Mouse (Mus musculus) testis, adult 2 months (tissue): ENCODE measurements around the gene Fndc7. TPM values are rescaled to one million over a fixed set of nuclear protein-coding genes. Genes with fewer than 3 reads are reported as not detected.
"Not testable (repeated sequence)": the region's sequence is repeated elsewhere in the genome, so short reads cannot be mapped to it uniquely, and the experiment has no call there.

Source experiments
- H3K27ac ChIP-seq: fragments of 200-500 bp; 2 replicates; pipeline ENCODE4 v1.5.1; 2012; ENCODE audit warnings: low read depth, low read length; ENCODE audit not compliant: control insufficient read depth, insufficient read depth
- H3K27me3 ChIP-seq: fragments of 200-500 bp; 2 replicates; pipeline ENCODE4 v1.6.1; 2012; ENCODE audit warnings: mild to moderate bottlenecking, low read length, moderate library complexity; ENCODE audit not compliant: control insufficient read depth, insufficient read depth
- H3K36me3 ChIP-seq: fragments of 200-500 bp; 2 replicates; pipeline ENCODE4 v1.6.1; 2012; ENCODE audit warnings: mild to moderate bottlenecking, low read length; ENCODE audit not compliant: control insufficient read depth, insufficient read depth
- H3K4me1 ChIP-seq: fragments of 200-500 bp; 2 replicates; pipeline ENCODE4 v1.6.1; 2012; ENCODE audit warnings: low read length; ENCODE audit not compliant: control insufficient read depth, insufficient read depth
- H3K4me3 ChIP-seq: fragments of 200-500 bp; 2 replicates; pipeline ENCODE4 v1.5.1; 2012; ENCODE audit warnings: low read depth, mild to moderate bottlenecking, low read length, moderate library complexity, mixed read lengths; ENCODE audit not compliant: control insufficient read depth
- CTCF ChIP-seq: fragments of 200-500 bp; IDR thresholded peaks from 2 replicates; pipeline ENCODE4 v1.5.1; 2012; ENCODE audit warnings: low read depth, mild to moderate bottlenecking, inconsistent platforms, low read length, moderate library complexity; ENCODE audit not compliant: control insufficient read depth, insufficient read depth, insufficient replicate concordance
- POLR2A ChIP-seq: fragments of 200-500 bp; IDR thresholded peaks from 2 replicates; pipeline ENCODE4 v1.6.1; 2012; ENCODE audit warnings: low read depth, mild to moderate bottlenecking, inconsistent platforms, low read length, moderate library complexity; ENCODE audit not compliant: control insufficient read depth
- polyA plus RNA-seq: library from polyadenylated mRNA; depleted of rRNA; stranded (reverse); fragments of >200 nt; gene quantifications from 2 replicates; pipeline ENCODE4 v1.2.3, GENCODE M21; 2012

The Fndc7 gene
- polyA plus RNA-seq, 1 experiment: 0.53 TPM

GRCm38 (mm10) chr3:108886934-108887617 lies 2.7 kb downstream of the Fndc7 start:
- Histone ChIP-seq H3K27ac (no peak overlapping the region), H3K4me1 (no peaks in the 10 kb centered on the region), H3K27me3 (no peaks in the 10 kb centered on the region), H3K4me3 (no peak overlapping the region), H3K36me3 (no peaks in the 10 kb centered on the region)
- TF ChIP-seq POLR2A: no peak
- TF ChIP-seq CTCF: no peak

- peaks cover 7% of the 10 kb centered on the region for H3K4me1 ChIP-seq
- H3K36me3 ChIP-seq: no peaks in the 10 kb centered on the region
- no peak overlapping the region for H3K4me3 ChIP-seq
- TF ChIP-seq CTCF: no peak
- TF ChIP-seq POLR2A: peak; percentile 43
- peak overlapping the region; percentile 57; the same call in 1 of the 2 replicates for H3K27ac ChIP-seq
- no peaks in the 10 kb centered on the region for H3K27me3 ChIP-seq
Observed at GRCm38 (mm10) chr3:108885686-108886530, 3.9 kb downstream of the Fndc7 start.

DNA sequence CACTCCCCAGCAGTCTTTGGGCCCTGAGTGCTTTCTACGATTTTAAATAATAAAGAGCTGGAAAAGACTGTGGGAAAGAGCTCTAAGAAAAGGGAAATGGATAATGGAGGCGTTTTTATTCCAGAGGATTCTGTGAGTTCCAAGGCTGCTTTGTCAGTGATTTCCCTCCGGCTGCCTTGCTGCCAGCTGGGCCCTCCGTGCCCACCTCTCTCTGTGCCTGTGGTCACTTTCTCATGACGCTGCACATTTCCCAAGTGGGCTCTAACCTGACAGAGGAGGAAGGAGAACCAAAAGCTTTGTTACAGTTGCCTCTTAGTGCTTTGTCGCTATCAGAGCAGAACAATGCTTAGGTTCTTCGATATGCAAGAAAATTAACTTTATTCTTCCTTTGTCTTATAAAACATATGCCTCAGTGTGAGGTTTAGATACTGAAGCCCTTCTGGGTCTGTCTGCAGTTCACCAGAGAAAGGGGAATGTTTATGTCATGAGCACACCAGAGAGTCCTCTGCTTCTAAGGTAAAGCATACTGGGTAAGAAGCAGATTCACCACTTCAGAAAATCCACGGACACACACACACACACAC lies 5.0 kb downstream of the Fndc7 start:
- TF ChIP-seq CTCF (no peak), POLR2A (no peak)
- Histone ChIP-seq H3K27me3 (no peaks in the 10 kb centered on the region), H3K4me3 (no peak overlapping the region), H3K4me1 (peaks cover 8% of the 10 kb centered on the region), H3K27ac (peak overlapping the region; percentile 4; the same call in 1 of the 2 replicates), H3K36me3 (no peaks in the 10 kb centered on the region)

GRCm38 (mm10) chr3:108883067-108883466 lies 6.7 kb downstream of the Fndc7 start:
- Histone ChIP-seq H3K4me3 (no peak overlapping the region), H3K4me1 (peaks cover 8% of the 10 kb centered on the region), H3K27ac (no peak overlapping the region), H3K36me3 (no peaks in the 10 kb centered on the region), H3K27me3 (no peaks in the 10 kb centered on the region)
- TF ChIP-seq POLR2A (no peak), CTCF (no peak)

GRCm38 (mm10) chr3:108881873-108882272 lies 7.9 kb downstream of the Fndc7 start:
- H3K36me3 ChIP-seq, H3K27me3 ChIP-seq, H3K4me3 ChIP-seq, H3K27ac ChIP-seq, H3K4me1 ChIP-seq: not testable (repeated sequence)

GRCm38 (mm10) chr3:108880544-108881507 lies 9.0 kb downstream of the Fndc7 start:
- Histone ChIP-seq H3K27ac (0 out of 2 replicates have a peak overlapping the region, but pooled peaks have one; percentile 5), H3K4me1 (peaks cover 8% of the 10 kb centered on the region), H3K4me3 (peak overlapping the region; percentile 40), H3K36me3 (no peaks in the 10 kb centered on the region), H3K27me3 (no peaks in the 10 kb centered on the region)
- TF ChIP-seq CTCF (no peak), POLR2A (no peak)
